Mouse (Mus musculus): ENCODE results near the gene Fpr2. TPM values are rescaled to one million over a fixed set of nuclear protein-coding genes. Genes with fewer than 3 reads are reported as not detected.
"Not testable (repeated sequence)": the region's sequence is repeated elsewhere in the genome, so short reads cannot be mapped to it uniquely, and the experiment has no call there.

The Fpr2 gene
- total RNA-seq, 1 experiment = not detected

- Histone ChIP-seq H3K4me1 (ENCODE audit: control insufficient read depth in 2 of 2, insufficient read depth in 2 of 2, low read length in 2 of 2, poor library complexity in 1 of 2) (peaks cover 0 to 5% of the 10 kb centered on the region in 2 experiments; a peak in 2 of 4 replicates), H3K27ac (ENCODE audit: insufficient read depth, low read depth, low read length, poor library complexity, severe bottlenecking) (no peak overlapping the region), H3K4me3 (ENCODE audit: insufficient read depth in 1 of 2, low read depth in 1 of 2, low read length in 2 of 2, poor library complexity in 1 of 2, severe bottlenecking in 1 of 2) (peak overlapping the region; percentile 22 to 35; a peak in 3 of 4 replicates), H3K9me3 (ENCODE audit: control insufficient read depth, insufficient read depth, low read depth, low read length) (no peaks in the 10 kb centered on the region), H3K36me3 (ENCODE audit: control insufficient read depth, insufficient read depth, low read length, poor library complexity, severe bottlenecking) (peaks cover 3% of the 10 kb centered on the region; the same call in 1 of the 2 replicates), H3K9ac (ENCODE audit: insufficient read depth, low read depth, low read length, poor library complexity, severe bottlenecking) (no peak overlapping the region)
- TF ChIP-seq CHD2 (IDR thresholded peaks at IDR 0.05; ENCODE audit: low read depth, low read length) (no peak), MAFK (IDR thresholded peaks at IDR 0.05; ENCODE audit: insufficient read depth, low read depth, low read length) (no peak), HCFC1 (IDR thresholded peaks at IDR 0.05; ENCODE audit: borderline replicate concordance, insufficient read depth, low read length) (no peak), ZNF384 (IDR thresholded peaks at IDR 0.05; ENCODE audit: low read depth, low read length) (no peak), ZC3H11A (IDR thresholded peaks at IDR 0.05; ENCODE audit: borderline replicate concordance, low read depth, low read length) (no peak)
- in situ Hi-C loops (cut with MboI; ENCODE audit: low sequenced_read_pairs in 2 of 2, unreplicated experiment in 2 of 2) = no loop called here
- DNase-seq (ENCODE audit: low read depth, low spot score) = no peak
Measured at GRCm38 (mm10) chr17:17843534-17844261, 43.9 kb upstream of the Fpr2 start.

DNA sequence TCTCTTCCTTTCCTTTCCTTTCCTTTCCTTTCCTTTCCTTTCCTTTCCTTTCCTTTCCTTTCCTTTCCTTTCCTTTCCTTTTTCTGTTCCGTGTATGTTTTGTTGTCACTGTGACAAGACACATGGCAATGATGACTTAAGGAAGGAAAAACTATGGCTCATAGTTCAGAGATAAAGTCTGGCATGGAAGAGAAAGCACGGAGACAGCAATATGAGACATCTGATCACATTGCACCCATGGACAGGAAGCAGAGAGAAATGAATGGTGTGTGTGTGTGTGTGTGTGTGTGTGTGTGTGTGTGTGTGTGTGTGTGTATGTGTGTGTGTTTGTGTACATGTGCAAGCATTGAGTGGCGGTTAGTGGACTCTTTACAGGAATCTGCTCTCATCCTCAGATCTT, 43.0 kb upstream of the Fpr2 start:
- H3K4me1 ChIP-seq (ENCODE audit: control insufficient read depth in 2 of 2, insufficient read depth in 2 of 2, low read length in 2 of 2, poor library complexity in 1 of 2); H3K9ac ChIP-seq (ENCODE audit: insufficient read depth, low read depth, low read length, poor library complexity, severe bottlenecking); in situ Hi-C loops (cut with MboI; ENCODE audit: low sequenced_read_pairs in 2 of 2, unreplicated experiment in 2 of 2); H3K4me3 ChIP-seq (ENCODE audit: insufficient read depth in 1 of 2, low read depth in 1 of 2, low read length in 2 of 2, poor library complexity in 1 of 2, severe bottlenecking in 1 of 2); H3K36me3 ChIP-seq (ENCODE audit: control insufficient read depth, insufficient read depth, low read length, poor library complexity, severe bottlenecking); DNase-seq (ENCODE audit: low read depth, low spot score); H3K27ac ChIP-seq (ENCODE audit: insufficient read depth, low read depth, low read length, poor library complexity, severe bottlenecking); H3K9me3 ChIP-seq (ENCODE audit: control insufficient read depth, insufficient read depth, low read depth, low read length): not testable (repeated sequence)

DNA sequence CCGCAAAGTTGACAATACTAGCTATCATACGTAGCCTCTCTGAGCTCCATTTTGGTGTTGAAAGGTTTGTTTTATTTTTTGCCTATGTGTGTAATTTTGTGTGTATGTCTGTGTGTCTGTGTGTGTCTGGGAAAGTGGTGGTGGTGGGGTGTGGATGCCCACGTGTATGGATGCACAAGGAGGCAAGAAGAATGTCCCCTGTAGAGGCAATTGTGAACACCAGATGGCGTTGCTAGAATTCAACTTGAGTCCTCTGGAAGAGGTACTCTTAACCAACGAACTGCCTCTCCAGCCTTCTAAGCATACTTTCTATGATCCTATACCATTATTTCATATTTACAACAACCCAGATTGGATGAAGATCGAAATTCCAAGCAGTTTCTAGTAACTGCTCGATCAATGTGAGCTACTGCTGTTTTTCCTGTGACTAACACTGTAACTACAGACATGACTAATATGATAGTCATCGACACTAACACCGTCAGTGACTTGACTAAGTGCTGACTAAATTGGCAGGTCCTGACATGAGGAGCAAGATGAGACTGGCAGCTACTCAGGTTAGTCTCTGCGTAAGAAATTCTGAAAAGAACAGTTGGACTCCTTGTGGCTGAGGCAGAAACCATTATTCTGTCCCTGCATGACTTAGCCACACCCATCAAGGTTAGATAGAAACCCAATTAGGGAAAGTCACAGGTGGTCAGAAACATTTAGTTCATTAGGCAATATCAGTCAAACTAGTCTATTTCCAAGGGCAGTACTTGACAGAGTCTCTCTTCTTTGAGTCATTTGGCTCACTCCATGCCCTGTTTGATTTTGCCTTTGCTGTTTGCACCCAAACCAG, 42.2 kb upstream of the Fpr2 start:
- no peak for TF ChIP-seq MAFK (IDR thresholded peaks at IDR 0.05; ENCODE audit: insufficient read depth, low read depth, low read length)
- no peak for TF ChIP-seq ZNF384 (IDR thresholded peaks at IDR 0.05; ENCODE audit: low read depth, low read length)
- TF ChIP-seq HCFC1 (IDR thresholded peaks at IDR 0.05; ENCODE audit: borderline replicate concordance, insufficient read depth, low read length) = no peak
- TF ChIP-seq CHD2 (IDR thresholded peaks at IDR 0.05; ENCODE audit: low read depth, low read length) = no peak
- TF ChIP-seq ZC3H11A (IDR thresholded peaks at IDR 0.05; ENCODE audit: borderline replicate concordance, low read depth, low read length) = no peak
- Histone ChIP-seq H3K9me3 (ENCODE audit: control insufficient read depth, insufficient read depth, low read depth, low read length) (no peaks in the 10 kb centered on the region), H3K4me1 (ENCODE audit: control insufficient read depth in 2 of 2, insufficient read depth in 2 of 2, low read length in 2 of 2, poor library complexity in 1 of 2) (peaks cover 0 to 3% of the 10 kb centered on the region in 2 experiments; a peak in 1 of 4 replicates), H3K4me3 (ENCODE audit: insufficient read depth in 1 of 2, low read depth in 1 of 2, low read length in 2 of 2, poor library complexity in 1 of 2, severe bottlenecking in 1 of 2) (no peak overlapping the region), H3K9ac (ENCODE audit: insufficient read depth, low read depth, low read length, poor library complexity, severe bottlenecking) (no peak overlapping the region), H3K27ac (ENCODE audit: insufficient read depth, low read depth, low read length, poor library complexity, severe bottlenecking) (no peak overlapping the region), H3K36me3 (ENCODE audit: control insufficient read depth, insufficient read depth, low read length, poor library complexity, severe bottlenecking) (0 out of 2 replicates have a peak, but pooled peaks cover under 1% of the 10 kb centered on the region)
- no peak for DNase-seq (ENCODE audit: low read depth, low spot score)
- in situ Hi-C loops (cut with MboI; ENCODE audit: low sequenced_read_pairs in 2 of 2, unreplicated experiment in 2 of 2) = no loop called here

DNA sequence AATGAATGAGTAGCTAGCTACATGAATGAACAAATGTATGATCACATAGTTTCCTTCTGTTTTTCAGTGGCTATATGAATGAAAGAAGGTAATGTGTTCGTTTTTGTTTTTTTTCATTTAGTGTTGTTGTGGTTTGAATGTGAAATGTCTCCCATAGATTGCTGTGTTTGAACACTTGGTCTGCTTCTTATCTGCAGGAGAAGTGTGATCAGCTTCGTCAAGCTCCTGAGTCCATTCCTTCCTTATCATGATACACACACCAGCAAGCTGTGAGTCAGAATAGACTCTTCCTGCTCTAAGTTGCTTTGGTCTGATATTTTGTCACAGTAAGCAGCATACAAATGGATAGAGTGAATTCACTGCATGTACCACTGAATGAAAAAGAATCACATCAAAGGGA, 38.6 kb upstream of the Fpr2 start:
- no peak for TF ChIP-seq HCFC1 (IDR thresholded peaks at IDR 0.05; ENCODE audit: borderline replicate concordance, insufficient read depth, low read length)
- no peak for TF ChIP-seq ZNF384 (IDR thresholded peaks at IDR 0.05; ENCODE audit: low read depth, low read length)
- no peak for TF ChIP-seq MAFK (IDR thresholded peaks at IDR 0.05; ENCODE audit: insufficient read depth, low read depth, low read length)
- no peak for TF ChIP-seq CHD2 (IDR thresholded peaks at IDR 0.05; ENCODE audit: low read depth, low read length)
- TF ChIP-seq ZC3H11A (IDR thresholded peaks at IDR 0.05; ENCODE audit: borderline replicate concordance, low read depth, low read length) = no peak
- Histone ChIP-seq H3K27ac (ENCODE audit: insufficient read depth, low read depth, low read length, poor library complexity, severe bottlenecking) (no peak overlapping the region), H3K9me3 (ENCODE audit: control insufficient read depth, insufficient read depth, low read depth, low read length) (no peaks in the 10 kb centered on the region), H3K36me3 (ENCODE audit: control insufficient read depth, insufficient read depth, low read length, poor library complexity, severe bottlenecking) (no peaks in the 10 kb centered on the region), H3K4me1 (ENCODE audit: control insufficient read depth in 2 of 2, insufficient read depth in 2 of 2, low read length in 2 of 2, poor library complexity in 1 of 2) (peaks cover 0 to 3% of the 10 kb centered on the region in 2 experiments; a peak in 1 of 4 replicates), H3K4me3 (ENCODE audit: insufficient read depth in 1 of 2, low read depth in 1 of 2, low read length in 2 of 2, poor library complexity in 1 of 2, severe bottlenecking in 1 of 2) (no peak overlapping the region), H3K9ac (ENCODE audit: insufficient read depth, low read depth, low read length, poor library complexity, severe bottlenecking) (no peak overlapping the region)
- in situ Hi-C loops (cut with MboI; ENCODE audit: low sequenced_read_pairs in 2 of 2, unreplicated experiment in 2 of 2) = no loop called here
- DNase-seq (ENCODE audit: low read depth, low spot score) = no peak

Data from ES-E14 (cell line).